Mouse (Mus musculus) brown adipose tissue, adult 24 weeks (tissue): ENCODE data around the gene Hoxa4. TPM values are rescaled to one million over a fixed set of nuclear protein-coding genes. Genes with fewer than 3 reads are reported as not detected.
A peak's percentile ranks its signal among the peaks of the same experiment; 100 is the strongest.

Source experiments
- H3K27ac ChIP-seq: fragments of 200-500 bp; replicated peaks from 2 replicates; pipeline ENCODE4 v1.5.1; 2012; ENCODE audit warnings: low read depth, mild to moderate bottlenecking, low read length
- H3K4me1 ChIP-seq: fragments of 200-500 bp; 2 replicates; pipeline ENCODE4 v1.6.1; 2012; ENCODE audit warnings: low read length, mixed read lengths; ENCODE audit not compliant: control insufficient read depth, insufficient read depth, insufficient read length
- H3K4me3 ChIP-seq: fragments of 200-500 bp; 2 replicates; pipeline ENCODE4 v1.5.1; 2012; ENCODE audit warnings: low read depth, mild to moderate bottlenecking, low read length, moderate library complexity; ENCODE audit not compliant: insufficient read depth
- polyA plus RNA-seq: library from polyadenylated mRNA; stranded (reverse); fragments of >200 nt; gene quantifications from 2 replicates; pipeline ENCODE4 v1.2.4, GENCODE M21; 2012; ENCODE audit not compliant: missing spikeins, insufficient read depth, insufficient read length

The Hoxa4 gene
- polyA plus RNA-seq, 1 experiment = 26.4 TPM

DNA sequence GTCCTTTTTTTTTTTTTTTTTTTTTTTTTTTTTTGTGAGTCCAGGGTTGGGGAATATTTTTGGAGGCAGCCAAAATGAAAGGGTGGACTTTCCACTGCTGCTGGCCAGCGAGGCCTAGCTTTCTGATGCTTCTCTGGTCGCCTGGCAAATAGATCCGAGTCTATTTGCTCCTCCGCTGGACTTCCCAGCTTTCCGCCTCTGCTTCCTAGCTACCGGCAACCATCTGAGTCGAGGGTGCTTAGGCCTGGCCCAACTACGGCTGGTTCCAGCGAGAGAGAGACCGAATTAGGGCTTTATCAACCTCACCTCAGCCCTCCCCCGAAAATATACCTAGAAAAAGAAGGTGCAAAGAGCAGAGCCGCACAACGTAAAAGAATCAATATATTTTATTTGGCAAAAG lies 31.2 kb upstream of the Hoxa4 start:
- H3K4me3 ChIP-seq = no peak overlapping the region
- no peak overlapping the region for H3K27ac ChIP-seq
- H3K4me1 ChIP-seq = no peaks in the 10 kb centered on the region

DNA sequence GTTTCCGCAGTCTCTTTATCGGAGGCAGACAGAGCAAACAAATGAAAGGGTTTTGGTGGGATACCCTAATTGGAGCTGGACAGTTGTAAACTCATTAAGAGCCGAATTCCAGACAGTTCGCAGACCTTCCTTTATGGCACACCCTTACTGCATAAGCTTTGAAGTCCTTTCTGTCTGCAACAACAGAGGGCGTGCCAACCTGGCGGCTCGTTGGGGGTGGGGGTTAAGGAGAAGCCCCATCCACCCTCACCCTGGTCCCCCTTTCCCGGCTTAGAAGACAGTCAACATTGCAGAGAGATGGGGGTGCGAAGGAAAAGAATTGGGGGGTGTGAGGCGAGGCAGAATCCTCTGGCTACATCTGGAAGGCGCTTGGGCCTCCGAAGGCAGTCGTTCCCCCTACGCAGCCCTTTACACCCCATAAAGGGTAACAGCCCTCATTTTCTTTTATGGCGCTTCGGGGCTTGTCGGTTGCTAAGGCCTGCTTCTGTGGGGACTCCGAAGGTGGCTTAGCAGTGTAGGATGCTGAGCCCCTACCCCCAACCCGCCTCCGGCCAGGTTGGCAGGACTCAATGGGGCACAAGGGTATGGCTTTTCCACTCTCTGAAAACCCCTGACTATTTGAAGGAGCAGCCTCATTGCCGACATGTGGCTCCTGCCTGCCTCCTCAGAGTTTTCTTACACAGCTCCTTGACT lies 30.6 kb upstream of the Hoxa4 start:
- Histone ChIP-seq H3K27ac (no peak overlapping the region), H3K4me1 (no peaks in the 10 kb centered on the region), H3K4me3 (peak overlapping the region; percentile 36)

DNA sequence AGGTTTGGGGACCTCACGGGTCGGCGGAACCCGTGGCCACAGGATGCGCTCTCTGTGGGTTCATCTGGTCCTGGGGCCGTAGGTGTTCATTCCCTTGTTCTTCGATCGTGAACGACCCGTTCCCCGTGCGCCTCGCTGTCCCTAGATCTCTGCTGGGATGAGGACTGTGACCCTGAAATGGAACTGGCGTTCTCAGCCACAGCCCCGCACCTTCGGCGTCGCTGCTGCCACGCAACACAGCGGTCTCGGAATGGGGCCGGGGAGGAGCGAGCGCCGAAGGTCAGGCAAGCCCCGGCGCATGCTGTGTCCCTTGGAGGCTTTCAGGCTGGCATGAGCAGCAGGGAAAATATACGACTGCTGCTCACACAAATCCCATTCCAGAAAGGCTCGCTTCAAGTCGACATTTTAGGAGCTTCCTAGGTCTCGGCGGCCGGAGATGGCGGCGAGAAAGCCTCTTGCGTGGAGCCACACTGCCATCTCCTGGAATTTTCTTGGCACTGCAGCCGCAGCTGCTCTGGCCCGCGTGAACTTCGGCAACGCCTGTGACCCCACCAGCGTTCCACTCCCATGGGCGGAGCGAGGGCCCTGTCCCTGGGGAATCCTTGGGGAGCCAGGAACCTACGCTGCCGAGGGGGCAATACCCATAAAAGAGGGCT lies 29.9 kb upstream of the Hoxa4 start, which contains the start of gene Hoxa7:
Gene Hoxa7 (minus strand): TSS at position 518 of the 656 bp plus-strand sequence.
- Histone ChIP-seq H3K4me1 (no peaks in the 10 kb centered on the region; the same call in 1 of the 2 replicates), H3K4me3 (peak within 1 kb of the TSS; percentile 74), H3K27ac (no peak within 1 kb of the TSS)

DNA sequence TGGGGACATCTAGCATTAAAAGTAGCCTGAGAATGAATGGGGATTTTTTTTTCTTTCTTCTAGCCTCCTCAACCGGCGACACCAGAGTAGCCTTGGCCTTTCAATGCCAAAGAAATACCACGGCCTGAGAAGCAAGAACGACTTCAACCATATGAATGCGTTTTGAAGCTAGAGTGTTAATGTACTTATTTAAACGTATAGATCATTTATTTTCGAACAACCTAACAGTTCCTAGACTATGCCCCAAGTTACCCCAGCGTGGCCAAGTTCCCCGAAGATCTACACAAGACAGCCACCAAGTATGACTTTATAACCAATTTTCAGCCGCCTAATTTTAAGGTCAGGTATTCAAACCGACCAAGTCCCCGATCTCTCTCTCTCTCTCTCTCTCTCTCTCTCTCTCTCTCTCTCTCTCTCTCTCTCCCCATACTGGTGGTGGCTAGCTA lies 29.3 kb upstream of the Hoxa4 start:
- Histone ChIP-seq H3K4me1 (peaks cover under 1% of the 10 kb centered on the region; the same call in 1 of the 2 replicates), H3K27ac (no peak overlapping the region)

DNA sequence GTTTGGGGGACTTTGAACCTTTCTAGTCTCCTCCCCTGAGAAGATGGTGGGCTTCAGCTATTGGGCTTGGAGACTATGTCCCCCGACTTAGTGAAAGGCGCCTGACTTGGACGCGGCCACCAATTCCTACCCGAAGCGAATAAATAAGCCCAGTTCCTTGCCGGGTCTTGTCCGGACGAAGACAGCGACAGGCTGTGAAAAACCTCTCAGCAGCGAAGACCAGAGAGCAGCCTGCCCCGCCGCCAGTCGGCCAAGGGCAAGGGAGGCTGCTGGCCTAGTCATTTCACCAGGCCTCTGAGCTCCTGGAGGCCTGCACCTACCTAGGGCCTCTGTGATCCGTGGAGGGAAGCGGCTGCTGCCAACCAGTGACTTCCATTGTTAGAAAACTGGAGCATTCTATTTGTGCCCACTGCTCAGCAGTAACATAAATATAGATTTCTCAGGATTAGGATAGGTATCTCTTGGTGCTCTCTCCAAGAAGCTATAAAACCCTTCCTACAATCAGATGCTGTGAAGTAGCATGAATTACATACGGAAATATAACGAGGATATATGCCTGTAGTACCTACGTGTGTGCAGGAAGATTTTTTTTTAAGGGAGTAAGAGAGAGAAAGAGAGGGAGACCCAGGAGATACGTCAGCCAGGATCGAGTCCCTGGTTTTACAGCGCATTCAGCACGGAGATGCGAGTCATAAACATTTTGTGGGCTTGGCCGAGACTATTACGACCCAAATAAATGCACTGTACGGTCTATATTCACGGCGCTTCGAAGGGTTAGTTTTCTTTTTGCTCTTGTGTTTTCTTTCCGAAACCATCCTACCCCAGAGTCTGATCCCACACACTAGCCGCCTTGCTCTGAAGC lies 28.7 kb upstream of the Hoxa4 start:
- Histone ChIP-seq H3K4me3 (no peak overlapping the region), H3K4me1 (peaks cover 4% of the 10 kb centered on the region; the same call in 1 of the 2 replicates), H3K27ac (no peak overlapping the region)

More for the DNA sequence above, 29.3 kb upstream of the Hoxa4 start:
- peak overlapping the region; percentile 74 for H3K4me3 ChIP-seq

DNA sequence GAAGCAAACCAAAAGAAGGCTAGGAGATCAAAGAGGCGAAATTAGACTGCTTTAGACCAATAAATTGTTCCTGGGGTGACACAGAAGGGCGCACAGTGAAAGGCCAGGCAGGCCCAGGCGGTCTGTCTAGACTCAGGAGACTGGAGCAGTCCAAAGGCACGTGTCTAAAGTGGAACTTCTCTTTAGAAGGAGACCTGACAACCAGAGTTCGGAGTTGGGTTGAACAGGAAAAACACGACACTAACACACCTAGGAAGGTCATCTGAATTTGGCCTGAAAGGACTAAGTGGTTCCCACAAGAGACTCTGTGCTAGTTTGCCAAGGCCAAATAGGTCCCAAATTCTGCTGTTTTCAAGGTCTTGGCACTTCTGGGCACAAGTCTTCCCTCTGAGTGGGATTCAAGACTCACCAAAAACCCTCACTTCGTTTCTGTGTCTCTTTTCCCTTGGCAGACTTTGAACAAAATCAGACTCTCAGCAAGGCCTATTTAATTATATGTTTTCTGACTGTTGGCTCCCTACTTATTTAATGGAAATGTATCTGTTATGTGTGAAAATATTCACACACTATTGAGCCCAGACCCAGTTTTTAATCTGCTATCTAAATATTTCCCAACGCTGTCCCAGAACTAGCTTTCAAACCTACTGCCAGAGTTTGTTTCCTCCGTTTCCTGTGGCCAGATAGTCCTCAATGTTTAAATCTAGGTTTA lies 27.8 kb upstream of the Hoxa4 start:
- Histone ChIP-seq H3K4me3 (no peak overlapping the region), H3K4me1 (peaks cover 4% of the 10 kb centered on the region; the same call in 1 of the 2 replicates), H3K27ac (no peak overlapping the region)

DNA sequence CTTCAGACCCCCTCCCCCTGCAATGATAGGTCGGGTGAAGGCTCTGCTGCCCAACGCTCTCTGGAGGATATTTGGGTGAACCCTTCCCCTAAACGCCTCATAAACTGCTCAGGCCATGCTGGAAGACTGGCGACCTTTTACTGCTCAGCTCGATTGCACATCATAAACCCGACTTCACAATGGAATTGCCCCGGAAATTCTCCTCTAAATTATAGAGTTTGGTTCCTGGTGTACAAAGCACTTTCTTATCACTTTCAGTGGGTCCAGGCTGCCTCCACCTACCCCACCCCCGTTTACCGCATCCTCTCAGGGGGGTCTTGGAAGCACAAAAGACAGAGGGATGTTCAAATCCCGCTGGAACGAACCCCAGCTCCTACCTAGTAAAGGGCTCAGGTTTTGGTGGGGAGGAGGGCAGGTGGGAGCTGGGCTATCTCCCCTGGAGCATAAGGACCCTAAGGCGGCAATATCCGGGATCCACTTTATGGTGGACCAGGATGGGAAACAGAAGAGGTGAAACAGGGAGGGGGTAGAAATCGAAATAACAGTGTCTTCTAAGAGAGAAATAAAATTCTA lies 27.2 kb upstream of the Hoxa4 start:
- Histone ChIP-seq H3K4me3 (no peak overlapping the region), H3K4me1 (peaks cover 4% of the 10 kb centered on the region; the same call in 1 of the 2 replicates), H3K27ac (no peak overlapping the region)

DNA sequence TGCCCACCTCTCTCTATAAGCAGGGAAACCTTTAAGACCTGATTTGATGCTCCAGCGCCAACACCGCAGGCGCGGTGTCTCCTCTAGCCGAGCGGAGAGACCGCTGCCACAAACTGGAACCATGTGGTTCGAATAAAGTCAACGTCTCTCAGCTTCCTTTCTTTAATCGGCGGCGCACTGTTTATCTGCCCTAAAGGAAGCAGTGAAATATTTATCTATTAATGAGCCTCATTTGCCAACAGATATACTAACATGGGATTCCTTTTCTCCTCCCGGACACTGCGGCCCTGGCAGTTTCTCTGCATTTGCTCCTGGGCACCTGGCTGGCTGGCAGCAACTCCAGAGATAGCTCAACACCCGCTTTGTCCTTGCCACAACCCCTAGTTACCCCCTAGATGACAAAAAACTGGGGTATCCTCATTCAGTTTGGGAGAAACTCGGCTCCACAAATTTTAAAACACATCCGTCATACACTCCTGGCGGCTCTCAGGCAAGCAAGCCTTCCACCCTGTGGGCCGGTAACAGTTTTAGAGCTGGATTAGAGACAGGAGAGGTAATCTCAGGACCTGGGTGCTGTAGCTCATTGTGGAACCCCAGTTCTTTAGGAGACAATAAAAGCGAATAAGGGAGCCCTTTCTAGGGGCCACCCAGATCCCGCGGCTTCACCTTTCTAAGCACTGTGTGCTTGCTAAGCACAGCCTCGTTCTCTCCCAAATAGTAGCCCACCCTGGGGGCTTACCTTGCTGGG lies 26.5 kb upstream of the Hoxa4 start:
- H3K27ac ChIP-seq = 0 out of 2 replicates have a peak overlapping the region, but pooled peaks have one; percentile 4
- H3K4me1 ChIP-seq = peaks cover 4% of the 10 kb centered on the region; the same call in 1 of the 2 replicates
- H3K4me3 ChIP-seq = peak overlapping the region; percentile 64

DNA sequence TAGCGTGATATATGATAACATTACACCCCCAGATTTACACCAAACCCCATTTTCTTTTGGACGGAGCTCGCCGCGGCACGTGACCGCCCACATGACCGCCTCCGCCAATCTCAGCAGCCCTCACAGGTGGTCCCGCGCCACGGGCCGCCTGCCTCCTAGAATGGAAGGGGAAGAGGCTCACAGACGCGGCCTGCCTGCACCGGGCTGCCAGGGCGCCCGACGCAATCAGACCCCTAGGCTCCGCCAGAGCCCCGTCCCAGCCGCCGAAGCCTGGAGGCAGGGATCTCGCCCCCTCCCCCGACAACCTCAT lies 25.9 kb upstream of the Hoxa4 start:
- peaks cover 4% of the 10 kb centered on the region; the same call in 1 of the 2 replicates for H3K4me1 ChIP-seq
- H3K27ac ChIP-seq = peak overlapping the region; percentile 40; the same call in 1 of the 2 replicates
- peak overlapping the region; percentile 64 for H3K4me3 ChIP-seq

DNA sequence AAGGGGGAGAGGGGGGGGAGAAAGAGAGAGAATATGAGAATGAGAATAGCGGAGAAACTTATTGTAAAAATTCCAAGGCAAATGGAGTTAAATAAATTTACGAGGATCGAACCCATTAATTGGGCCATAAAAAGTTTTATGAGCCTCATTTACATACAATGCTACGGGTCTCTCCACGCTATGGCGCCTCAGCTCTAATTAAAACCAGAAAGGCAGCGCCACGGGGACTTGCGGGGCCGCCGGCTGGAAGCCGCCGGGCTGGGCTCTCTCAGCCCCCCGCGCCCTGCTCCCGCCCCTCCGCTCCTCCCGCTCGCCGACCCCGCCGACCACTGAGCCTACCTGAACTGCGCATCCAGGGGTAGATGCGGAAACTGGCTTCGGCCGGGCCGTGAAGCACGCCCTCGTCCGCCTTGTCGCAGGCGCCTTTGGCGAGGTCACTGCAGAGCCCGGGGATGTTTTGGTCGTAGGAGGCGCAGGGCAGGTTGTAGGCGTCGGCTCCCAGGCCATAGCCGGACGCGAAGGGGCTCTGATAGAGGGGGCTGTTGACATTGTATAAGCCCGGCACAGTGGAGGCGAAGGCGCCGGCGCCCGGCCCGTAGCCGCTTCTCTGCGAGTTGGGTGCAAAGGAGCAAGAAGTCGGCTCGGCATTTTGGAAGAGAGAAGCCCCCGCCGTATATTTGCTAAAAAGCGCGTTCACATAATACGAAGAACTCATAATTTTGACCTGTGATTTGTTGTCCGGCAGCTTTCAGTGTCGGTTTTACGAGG lies 25.3 kb upstream of the Hoxa4 start:
- Histone ChIP-seq H3K27ac (peak overlapping the region; percentile 40; the same call in 1 of the 2 replicates), H3K4me1 (peaks cover 4% of the 10 kb centered on the region; the same call in 1 of the 2 replicates), H3K4me3 (peak overlapping the region; percentile 64)

DNA sequence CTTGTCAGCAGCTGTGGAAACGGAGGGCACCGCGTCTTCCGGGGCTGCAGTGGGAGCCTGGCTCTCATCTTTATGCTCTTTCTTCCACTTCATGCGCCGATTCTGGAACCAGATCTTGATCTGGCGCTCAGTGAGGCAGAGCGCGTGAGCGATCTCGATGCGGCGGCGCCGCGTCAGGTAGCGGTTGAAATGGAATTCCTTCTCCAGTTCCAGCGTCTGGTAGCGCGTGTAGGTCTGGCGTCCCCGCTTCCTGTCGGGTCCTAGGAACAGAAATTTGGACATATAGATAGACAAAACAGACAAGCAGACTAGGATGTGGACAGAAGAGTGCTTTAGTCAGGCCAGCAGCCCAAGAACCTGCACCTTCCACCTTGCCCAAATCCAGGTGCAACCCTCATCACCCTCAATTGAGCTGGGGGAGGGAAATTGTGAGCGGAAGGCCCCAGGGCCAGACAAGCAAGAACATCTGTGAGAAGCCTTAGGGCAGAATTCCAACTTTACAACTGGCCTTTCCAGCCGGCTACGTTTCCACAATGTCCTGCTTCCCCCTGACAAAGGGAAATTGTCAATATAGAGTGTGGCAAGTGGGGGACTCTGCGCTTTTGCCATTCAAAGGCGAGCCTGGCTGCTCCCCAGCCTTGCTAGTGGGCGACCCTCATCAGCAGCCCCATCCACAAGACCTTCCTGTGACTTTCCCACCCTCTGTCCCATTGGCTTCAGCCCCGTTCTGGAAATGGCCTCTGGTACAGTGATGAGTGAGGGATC lies 24.4 kb upstream of the Hoxa4 start:
- H3K27ac ChIP-seq = no peak overlapping the region
- H3K4me3 ChIP-seq = peak overlapping the region; percentile 26
- peaks cover 4% of the 10 kb centered on the region; the same call in 1 of the 2 replicates for H3K4me1 ChIP-seq

DNA sequence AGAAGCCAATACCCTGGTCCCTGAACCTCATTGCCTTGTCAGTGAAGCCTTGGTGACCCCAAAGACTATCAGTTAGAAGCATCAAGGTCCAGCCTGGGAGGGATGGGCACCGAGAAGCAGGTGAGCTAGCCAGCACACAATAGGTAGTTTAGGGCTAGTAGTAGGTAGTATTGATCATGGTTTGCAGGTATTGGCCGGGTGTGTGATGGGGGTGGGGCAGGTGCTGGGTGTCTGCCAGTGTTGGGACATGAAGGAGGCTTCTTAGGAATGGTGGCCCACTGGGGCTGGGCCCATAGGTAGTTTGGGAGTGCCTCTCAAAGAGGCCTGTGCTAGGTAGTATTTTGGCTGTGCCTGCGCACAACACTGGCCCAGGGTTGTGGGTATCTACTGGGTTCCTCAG lies 23.5 kb upstream of the Hoxa4 start:
- Histone ChIP-seq H3K4me1 (peaks cover 4% of the 10 kb centered on the region; the same call in 1 of the 2 replicates), H3K4me3 (no peak overlapping the region), H3K27ac (no peak overlapping the region)
